Mouse (Mus musculus): ENCODE data around the gene Pknox2.

DNA sequence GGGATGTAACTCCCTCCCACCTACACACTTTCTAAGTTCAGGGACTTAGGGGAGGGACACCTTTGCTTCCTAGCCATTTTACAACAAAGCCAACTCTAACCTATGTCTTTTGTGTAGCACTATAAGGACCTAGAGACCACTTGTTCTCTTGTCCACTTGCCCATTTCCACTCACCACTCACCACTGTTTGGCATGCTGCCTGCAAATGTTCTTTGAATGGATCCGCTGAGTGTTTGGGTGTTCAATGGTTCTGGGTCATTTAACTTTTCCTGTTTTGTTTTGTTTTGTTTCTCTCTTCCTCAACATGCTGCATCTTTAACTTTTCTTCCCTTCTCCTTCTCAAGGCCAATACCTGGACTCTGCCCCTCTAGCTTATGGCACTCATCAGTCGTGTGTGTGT is 39.7 kb downstream of the Pknox2 start:
- TF ChIP-seq USF1 (IDR thresholded peaks at IDR 0.05; ENCODE audit: low read depth) = no peak
- no peak for TF ChIP-seq CTCF (IDR thresholded peaks at IDR 0.05; ENCODE audit: control insufficient read depth, insufficient read depth, insufficient read length)
- no peak for TF ChIP-seq FOSL1 (IDR thresholded peaks at IDR 0.05; ENCODE audit: insufficient read depth, low read length, poor library complexity, severe bottlenecking)

All from C2C12 (cell line).